Mouse (Mus musculus): ENCODE data around the gene Nrg3.

GRCm38 (mm10) chr14:38991847-38992573 is 480.9 kb downstream of the Nrg3 start:
- TF ChIP-seq CTCF (IDR thresholded peaks at IDR 0.05; ENCODE audit: low read depth) (peak; percentile 12; the same call in 1 of the 2 replicates), EP300 (IDR thresholded peaks at IDR 0.05; ENCODE audit: low read depth) (no peak)

All from liver, postnatal 0 days (tissue).